Mouse (Mus musculus): ENCODE results near the gene Hdhd3. TPM values are rescaled to one million over a fixed set of nuclear protein-coding genes. Genes with fewer than 3 reads are reported as not detected.

Gene Hdhd3
- polyA plus RNA-seq, 1 experiment from 2014 or later: 7.1 TPM

GRCm38 (mm10) chr4:62475793-62476192 lies 27.5 kb downstream of the Hdhd3 start:
- H3K27ac ChIP-seq: no peak overlapping the region
- WGBS (ENCODE audit: insufficient replicate concordance): 74% methylated on average over 6 of the region's 6 CpGs
- no peak overlapping the region for H3K4me2 ChIP-seq
- no peaks in the 10 kb centered on the region for H3K36me3 ChIP-seq
- no peak overlapping the region for H3K4me3 ChIP-seq (replicated peaks)
- no peak for ATAC-seq (ENCODE audit: low read depth)
- peaks cover 24% of the 10 kb centered on the region for H3K4me1 ChIP-seq (replicated peaks)
- no peak overlapping the region for H3K9ac ChIP-seq
- DNase-seq: no peak
- H3K9me3 ChIP-seq (replicated peaks): no peaks in the 10 kb centered on the region
- peaks cover 31% of the 10 kb centered on the region for H3K27me3 ChIP-seq

- WGBS (ENCODE audit: insufficient replicate concordance): 57% methylated on average over 2 of the region's 2 CpGs
- ATAC-seq (ENCODE audit: low read depth) (no peak), DNase-seq (no peak)
- Histone ChIP-seq H3K4me1 (replicated peaks) (peaks cover 26% of the 10 kb centered on the region), H3K4me3 (replicated peaks) (no peak overlapping the region), H3K27me3 (peaks cover 24% of the 10 kb centered on the region), H3K4me2 (no peak overlapping the region), H3K9me3 (replicated peaks) (no peaks in the 10 kb centered on the region), H3K36me3 (no peaks in the 10 kb centered on the region), H3K9ac (no peak overlapping the region), H3K27ac (no peak overlapping the region)
These were observed 28.1 kb downstream of the Hdhd3 start for GRCm38 (mm10) chr4:62475131-62475530.

- Histone ChIP-seq H3K9me3 (replicated peaks) (no peaks in the 10 kb centered on the region), H3K36me3 (no peaks in the 10 kb centered on the region), H3K4me2 (no peak overlapping the region), H3K27ac (no peak overlapping the region), H3K4me1 (replicated peaks) (peaks cover 14% of the 10 kb centered on the region), H3K4me3 (replicated peaks) (no peak overlapping the region), H3K27me3 (peaks cover 3% of the 10 kb centered on the region; the same call in 1 of the 2 replicates), H3K9ac (no peak overlapping the region)
- DNase-seq: no peak
- no peak for ATAC-seq (ENCODE audit: low read depth)
- 85% methylated on average over 2 of the region's 2 CpGs for WGBS (ENCODE audit: insufficient replicate concordance)
These were observed 31.2 kb downstream of the Hdhd3 start for GRCm38 (mm10) chr4:62472071-62472470.

DNA sequence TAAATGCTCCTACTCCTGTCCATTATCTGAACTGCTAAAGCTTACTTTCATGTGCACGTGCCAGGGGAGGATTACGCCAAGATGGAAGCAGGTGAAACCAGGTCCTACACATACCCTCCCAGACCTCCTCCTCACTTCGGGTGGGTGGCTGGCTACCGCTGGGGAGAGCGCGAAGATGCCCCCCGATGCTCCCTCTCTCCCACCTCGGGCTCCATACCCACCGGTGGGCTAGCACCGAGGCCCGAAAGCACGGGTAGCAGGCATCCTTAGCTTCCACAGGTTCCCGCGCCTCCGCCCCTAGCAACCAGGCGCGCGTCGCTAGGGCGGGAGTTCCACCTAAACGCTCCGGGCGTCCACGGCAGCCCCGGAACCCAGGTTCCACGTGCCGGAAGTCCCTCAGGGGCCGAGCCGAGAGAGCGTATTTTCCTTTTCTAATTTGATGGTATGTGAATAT lies 32.6 kb downstream of the Hdhd3 start, which contains the start of gene Wdr31:
Wdr31 (minus strand) TSS at position 299 of the 454 bp plus-strand sequence.
- Histone ChIP-seq H3K4me1 (replicated peaks) (peaks cover 14% of the 10 kb centered on the region), H3K27ac (no peak within 1 kb of the TSS), H3K9ac (peak within 1 kb of the TSS; percentile 68), H3K9me3 (replicated peaks) (no peaks in the 10 kb centered on the region), H3K27me3 (0 out of 2 replicates have a peak, but pooled peaks cover 3% of the 10 kb centered on the region), H3K4me3 (replicated peaks) (peak within 1 kb of the TSS; percentile 68), H3K4me2 (peak within 1 kb of the TSS; percentile 83), H3K36me3 (no peaks in the 10 kb centered on the region)
- under 1% methylated on average over 30 of the region's 30 CpGs for WGBS (ENCODE audit: insufficient replicate concordance)
- peak; percentile 70 for DNase-seq
- peak; percentile 90 for ATAC-seq (ENCODE audit: low read depth)

GRCm38 (mm10) chr4:62468158-62468557 lies 35.1 kb downstream of the Hdhd3 start:
- Histone ChIP-seq H3K27ac (no peak overlapping the region), H3K9me3 (replicated peaks) (no peaks in the 10 kb centered on the region), H3K4me1 (replicated peaks) (peaks cover 7% of the 10 kb centered on the region), H3K4me2 (no peak overlapping the region), H3K36me3 (no peaks in the 10 kb centered on the region), H3K4me3 (replicated peaks) (no peak overlapping the region), H3K9ac (no peak overlapping the region), H3K27me3 (no peaks in the 10 kb centered on the region)
- ATAC-seq (ENCODE audit: low read depth): no peak
- no peak for DNase-seq
- 65% methylated on average over 1 of the region's 1 CpGs for WGBS (ENCODE audit: insufficient replicate concordance)

GRCm38 (mm10) chr4:62463124-62463523 lies 40.1 kb downstream of the Hdhd3 start:
- no peaks in the 10 kb centered on the region for H3K9me3 ChIP-seq (replicated peaks)
- H3K4me2 ChIP-seq: no peak overlapping the region
- no peak overlapping the region for H3K4me3 ChIP-seq (replicated peaks)
- no peaks in the 10 kb centered on the region for H3K4me1 ChIP-seq (replicated peaks)
- DNase-seq (no peak), ATAC-seq (ENCODE audit: low read depth) (no peak)
- no peak overlapping the region for H3K9ac ChIP-seq
- H3K27me3 ChIP-seq: no peaks in the 10 kb centered on the region
- no peak overlapping the region for H3K27ac ChIP-seq
- no peaks in the 10 kb centered on the region for H3K36me3 ChIP-seq
- WGBS (ENCODE audit: insufficient replicate concordance): 70% methylated on average over 2 of the region's 2 CpGs

GRCm38 (mm10) chr4:62460348-62460747 lies 42.9 kb downstream of the Hdhd3 start:
- DNase-seq (no peak), ATAC-seq (ENCODE audit: low read depth) (no peak)
- Histone ChIP-seq H3K9me3 (replicated peaks) (no peaks in the 10 kb centered on the region), H3K4me2 (no peak overlapping the region), H3K9ac (no peak overlapping the region), H3K4me3 (replicated peaks) (no peak overlapping the region), H3K36me3 (no peaks in the 10 kb centered on the region), H3K4me1 (replicated peaks) (no peaks in the 10 kb centered on the region), H3K27me3 (no peaks in the 10 kb centered on the region), H3K27ac (no peak overlapping the region)
- 83% methylated on average over 8 of the region's 8 CpGs for WGBS (ENCODE audit: insufficient replicate concordance)

- H3K4me2 ChIP-seq: no peak overlapping the region
- H3K9ac ChIP-seq: no peak overlapping the region
- DNase-seq (no peak), ATAC-seq (ENCODE audit: low read depth) (no peak)
- H3K4me1 ChIP-seq (replicated peaks): no peaks in the 10 kb centered on the region
- no peaks in the 10 kb centered on the region for H3K27me3 ChIP-seq
- H3K9me3 ChIP-seq (replicated peaks): no peaks in the 10 kb centered on the region
- no peak overlapping the region for H3K27ac ChIP-seq
- WGBS (ENCODE audit: insufficient replicate concordance): 83% methylated on average over 3 of the region's 3 CpGs
- no peaks in the 10 kb centered on the region for H3K36me3 ChIP-seq
- no peak overlapping the region for H3K4me3 ChIP-seq (replicated peaks)
These were observed 44.2 kb downstream of the Hdhd3 start for GRCm38 (mm10) chr4:62459081-62459480.

DNA sequence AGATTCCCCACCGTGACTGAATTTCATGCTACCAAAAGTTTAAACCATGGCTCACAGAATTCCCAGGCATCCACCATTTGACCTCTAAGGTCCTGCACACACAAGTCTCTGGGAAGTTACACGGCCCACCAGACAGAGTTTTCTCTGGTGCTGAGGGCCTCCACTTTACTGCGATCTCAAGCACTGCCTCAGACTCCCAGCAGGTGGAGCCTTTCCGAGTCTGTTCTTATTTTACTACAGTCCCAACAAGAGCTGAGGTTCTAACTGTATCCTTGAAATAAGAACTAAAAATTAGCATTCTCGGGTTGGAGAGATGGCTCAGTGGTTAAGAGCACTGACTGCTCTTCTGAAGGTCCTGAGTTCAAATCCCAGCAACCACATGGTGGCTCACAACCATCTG lies 48.3 kb downstream of the Hdhd3 start:
- DNase-seq (peak; percentile 21), ATAC-seq (ENCODE audit: low read depth) (no peak)
- no peak overlapping the region for H3K27ac ChIP-seq
- no peak overlapping the region for H3K4me3 ChIP-seq (replicated peaks)
- H3K36me3 ChIP-seq: no peaks in the 10 kb centered on the region
- H3K27me3 ChIP-seq: no peaks in the 10 kb centered on the region
- H3K4me2 ChIP-seq: no peak overlapping the region
- H3K9me3 ChIP-seq (replicated peaks): no peaks in the 10 kb centered on the region
- no peak overlapping the region for H3K9ac ChIP-seq
- no peaks in the 10 kb centered on the region for H3K4me1 ChIP-seq (replicated peaks)
- WGBS (ENCODE audit: insufficient replicate concordance): 46% methylated on average over 5 of the region's 5 CpGs

Other genes with a start within 250 kb of the Hdhd3 start
- 5.6 and 6.7 TPM in 2 replicates for gene Slc31a2, start 240.9 kb downstream of the Hdhd3 start, polyA plus RNA-seq (2015; fragmentation: Nextera tagmentation; extraction: Ambion mirVana)
- gene Fkbp15, start 142.9 kb downstream of the Hdhd3 start, polyA plus RNA-seq (2015; fragmentation: Nextera tagmentation; extraction: Ambion mirVana): 15.5 and 15.7 TPM in 2 replicates
- gene Slc31a1, start 142.7 kb downstream of the Hdhd3 start, polyA plus RNA-seq (2015; fragmentation: Nextera tagmentation; extraction: Ambion mirVana): 39.0 and 48.8 TPM in 2 replicates
- gene Cdc26, start 94.8 kb downstream of the Hdhd3 start, polyA plus RNA-seq (2015; fragmentation: Nextera tagmentation; extraction: Ambion mirVana): 77.7 and 97.1 TPM in 2 replicates
- 13.1 and 15.2 TPM in 2 replicates for gene Prpf4, start 94.7 kb downstream of the Hdhd3 start, polyA plus RNA-seq (2015; fragmentation: Nextera tagmentation; extraction: Ambion mirVana)
- not detected in 2 replicates for gene Rnf183, start 68.2 kb downstream of the Hdhd3 start, polyA plus RNA-seq (2015; fragmentation: Nextera tagmentation; extraction: Ambion mirVana)
- 1.6 and 2.1 TPM in 2 replicates for gene Wdr31, start 32.6 kb downstream of the Hdhd3 start, polyA plus RNA-seq (2015; fragmentation: Nextera tagmentation; extraction: Ambion mirVana)
- 0.20 and 0.34 TPM in 2 replicates for gene Bspry, start 23.4 kb downstream of the Hdhd3 start, polyA plus RNA-seq (2015; fragmentation: Nextera tagmentation; extraction: Ambion mirVana)
- gene Alad, start 16.5 kb upstream of the Hdhd3 start, polyA plus RNA-seq (2015; fragmentation: Nextera tagmentation; extraction: Ambion mirVana): 616 and 657 TPM in 2 replicates
- 77.3 and 81.0 TPM in 2 replicates for gene Pole3, start 21.6 kb upstream of the Hdhd3 start, polyA plus RNA-seq (2015; fragmentation: Nextera tagmentation; extraction: Ambion mirVana)
- gene 4933430I17Rik, start 21.9 kb upstream of the Hdhd3 start, polyA plus RNA-seq (2015; fragmentation: Nextera tagmentation; extraction: Ambion mirVana): 0.14 and 0.23 TPM in 2 replicates
- gene Rgs3, start 56.4 kb upstream of the Hdhd3 start, polyA plus RNA-seq (2015; fragmentation: Nextera tagmentation; extraction: Ambion mirVana): 5.7 and 5.9 TPM in 2 replicates